Mouse (Mus musculus): ENCODE results near the gene Rnf180. TPM values are rescaled to one million over a fixed set of nuclear protein-coding genes. Genes with fewer than 3 reads are reported as not detected.

Rnf180 gene
- total and polyA plus RNA-seq, 2 experiments = 0.20 to 0.74 TPM

GRCm38 (mm10) chr13:105134397-105134796 is 160.2 kb downstream of the Rnf180 start:
- no peak overlapping the region for H3K9ac ChIP-seq (ENCODE audit: low read depth, low read length)
- no peaks in the 10 kb centered on the region for H3K4me1 ChIP-seq (ENCODE audit: control insufficient read depth, insufficient read depth, low read length)
- no peak overlapping the region for H3K4me3 ChIP-seq (ENCODE audit: insufficient read depth, low read depth, low read length)
- TF ChIP-seq POLR2A (IDR thresholded peaks at IDR 0.05; ENCODE audit: extremely low read depth, insufficient read depth, low read length) = no peak
- no peak for TF ChIP-seq CTCF (IDR thresholded peaks at IDR 0.05; ENCODE audit: low read depth, low read length)
- 44% methylated on average over 5 of the region's 5 CpGs for WGBS
- no peak for DNase-seq (ENCODE audit: extremely low read depth, low read depth, low spot score)
- no peaks in the 10 kb centered on the region for H3K36me3 ChIP-seq (ENCODE audit: control insufficient read depth, insufficient read depth, low read length)
- no peak overlapping the region for H3K27ac ChIP-seq (replicated peaks; ENCODE audit: insufficient read depth, low read depth, low read length)
- no peaks in the 10 kb centered on the region for H3K27me3 ChIP-seq (ENCODE audit: control insufficient read depth, insufficient read depth, low read length)
- no peaks in the 10 kb centered on the region for H3K79me2 ChIP-seq (ENCODE audit: control insufficient read depth, insufficient read depth, low read length)

GRCm38 (mm10) chr13:105132776-105133175 is 161.8 kb downstream of the Rnf180 start:
- Histone ChIP-seq H3K9ac (ENCODE audit: low read depth, low read length) (no peak overlapping the region), H3K36me3 (ENCODE audit: control insufficient read depth, insufficient read depth, low read length) (no peaks in the 10 kb centered on the region), H3K27ac (replicated peaks; ENCODE audit: insufficient read depth, low read depth, low read length) (no peak overlapping the region), H3K4me3 (ENCODE audit: insufficient read depth, low read depth, low read length) (no peak overlapping the region), H3K79me2 (ENCODE audit: control insufficient read depth, insufficient read depth, low read length) (no peaks in the 10 kb centered on the region), H3K4me1 (ENCODE audit: control insufficient read depth, insufficient read depth, low read length) (no peaks in the 10 kb centered on the region), H3K27me3 (ENCODE audit: control insufficient read depth, insufficient read depth, low read length) (no peaks in the 10 kb centered on the region)
- 87% methylated on average over 2 of the region's 2 CpGs for WGBS
- no peak for DNase-seq (ENCODE audit: extremely low read depth, low read depth, low spot score)
- no peak for TF ChIP-seq CTCF (IDR thresholded peaks at IDR 0.05; ENCODE audit: low read depth, low read length)
- no peak for TF ChIP-seq POLR2A (IDR thresholded peaks at IDR 0.05; ENCODE audit: extremely low read depth, insufficient read depth, low read length)

- DNase-seq (ENCODE audit: extremely low read depth, low read depth, low spot score) = no peak
- no peak overlapping the region for H3K4me3 ChIP-seq (ENCODE audit: insufficient read depth, low read depth, low read length)
- H3K9ac ChIP-seq (ENCODE audit: low read depth, low read length) = no peak overlapping the region
- H3K27me3 ChIP-seq (ENCODE audit: control insufficient read depth, insufficient read depth, low read length) = no peaks in the 10 kb centered on the region
- 70% methylated on average over 6 of the region's 6 CpGs for WGBS
- H3K4me1 ChIP-seq (ENCODE audit: control insufficient read depth, insufficient read depth, low read length) = no peaks in the 10 kb centered on the region
- no peaks in the 10 kb centered on the region for H3K79me2 ChIP-seq (ENCODE audit: control insufficient read depth, insufficient read depth, low read length)
- no peak for TF ChIP-seq CTCF (IDR thresholded peaks at IDR 0.05; ENCODE audit: low read depth, low read length)
- TF ChIP-seq POLR2A (IDR thresholded peaks at IDR 0.05; ENCODE audit: extremely low read depth, insufficient read depth, low read length) = no peak
- H3K36me3 ChIP-seq (ENCODE audit: control insufficient read depth, insufficient read depth, low read length) = no peaks in the 10 kb centered on the region
- no peak overlapping the region for H3K27ac ChIP-seq (replicated peaks; ENCODE audit: insufficient read depth, low read depth, low read length)
Observed at GRCm38 (mm10) chr13:105132370-105132769, 162.2 kb downstream of the Rnf180 start.

GRCm38 (mm10) chr13:105130080-105130479 is 164.5 kb downstream of the Rnf180 start:
- TF ChIP-seq POLR2A (IDR thresholded peaks at IDR 0.05; ENCODE audit: extremely low read depth, insufficient read depth, low read length) (no peak), CTCF (IDR thresholded peaks at IDR 0.05; ENCODE audit: low read depth, low read length) (no peak)
- Histone ChIP-seq H3K4me1 (ENCODE audit: control insufficient read depth, insufficient read depth, low read length) (no peaks in the 10 kb centered on the region), H3K9ac (ENCODE audit: low read depth, low read length) (no peak overlapping the region), H3K27me3 (ENCODE audit: control insufficient read depth, insufficient read depth, low read length) (no peaks in the 10 kb centered on the region), H3K36me3 (ENCODE audit: control insufficient read depth, insufficient read depth, low read length) (no peaks in the 10 kb centered on the region), H3K4me3 (ENCODE audit: insufficient read depth, low read depth, low read length) (no peak overlapping the region), H3K27ac (replicated peaks; ENCODE audit: insufficient read depth, low read depth, low read length) (no peak overlapping the region), H3K79me2 (ENCODE audit: control insufficient read depth, insufficient read depth, low read length) (no peaks in the 10 kb centered on the region)
- WGBS = 82% methylated on average over 6 of the region's 6 CpGs
- no peak for DNase-seq (ENCODE audit: extremely low read depth, low read depth, low spot score)

GRCm38 (mm10) chr13:105122092-105122491 is 172.5 kb downstream of the Rnf180 start:
- Histone ChIP-seq H3K27me3 (ENCODE audit: control insufficient read depth, insufficient read depth, low read length) (no peaks in the 10 kb centered on the region), H3K79me2 (ENCODE audit: control insufficient read depth, insufficient read depth, low read length) (no peaks in the 10 kb centered on the region), H3K27ac (replicated peaks; ENCODE audit: insufficient read depth, low read depth, low read length) (no peak overlapping the region), H3K4me3 (ENCODE audit: insufficient read depth, low read depth, low read length) (no peak overlapping the region), H3K9ac (ENCODE audit: low read depth, low read length) (no peak overlapping the region), H3K36me3 (ENCODE audit: control insufficient read depth, insufficient read depth, low read length) (no peaks in the 10 kb centered on the region), H3K4me1 (ENCODE audit: control insufficient read depth, insufficient read depth, low read length) (no peaks in the 10 kb centered on the region)
- TF ChIP-seq POLR2A (IDR thresholded peaks at IDR 0.05; ENCODE audit: extremely low read depth, insufficient read depth, low read length) = no peak
- TF ChIP-seq CTCF (IDR thresholded peaks at IDR 0.05; ENCODE audit: low read depth, low read length) = no peak
- WGBS = 84% methylated on average over 3 of the region's 3 CpGs
- peak; percentile 1 for DNase-seq (ENCODE audit: extremely low read depth, low read depth, low spot score)

GRCm38 (mm10) chr13:105121617-105122016 is 173.0 kb downstream of the Rnf180 start:
- no peak overlapping the region for H3K4me3 ChIP-seq (ENCODE audit: insufficient read depth, low read depth, low read length)
- H3K79me2 ChIP-seq (ENCODE audit: control insufficient read depth, insufficient read depth, low read length) = no peaks in the 10 kb centered on the region
- no peak overlapping the region for H3K9ac ChIP-seq (ENCODE audit: low read depth, low read length)
- H3K4me1 ChIP-seq (ENCODE audit: control insufficient read depth, insufficient read depth, low read length) = no peaks in the 10 kb centered on the region
- H3K36me3 ChIP-seq (ENCODE audit: control insufficient read depth, insufficient read depth, low read length) = no peaks in the 10 kb centered on the region
- DNase-seq (ENCODE audit: extremely low read depth, low read depth, low spot score) = peak; percentile 5
- no peak overlapping the region for H3K27ac ChIP-seq (replicated peaks; ENCODE audit: insufficient read depth, low read depth, low read length)
- no peaks in the 10 kb centered on the region for H3K27me3 ChIP-seq (ENCODE audit: control insufficient read depth, insufficient read depth, low read length)
- TF ChIP-seq CTCF (IDR thresholded peaks at IDR 0.05; ENCODE audit: low read depth, low read length) = no peak
- no peak for TF ChIP-seq POLR2A (IDR thresholded peaks at IDR 0.05; ENCODE audit: extremely low read depth, insufficient read depth, low read length)
